Mouse (Mus musculus): Measurements from ENCODE around the gene Mmp23. TPM values are rescaled to one million over a fixed set of nuclear protein-coding genes. Genes with fewer than 3 reads are reported as not detected.
A peak's percentile ranks its signal among the peaks of the same experiment; 100 is the strongest.

Mmp23 gene
- polyA plus RNA-seq, 1 experiment from 2014 or later: 34.6 TPM

DNA sequence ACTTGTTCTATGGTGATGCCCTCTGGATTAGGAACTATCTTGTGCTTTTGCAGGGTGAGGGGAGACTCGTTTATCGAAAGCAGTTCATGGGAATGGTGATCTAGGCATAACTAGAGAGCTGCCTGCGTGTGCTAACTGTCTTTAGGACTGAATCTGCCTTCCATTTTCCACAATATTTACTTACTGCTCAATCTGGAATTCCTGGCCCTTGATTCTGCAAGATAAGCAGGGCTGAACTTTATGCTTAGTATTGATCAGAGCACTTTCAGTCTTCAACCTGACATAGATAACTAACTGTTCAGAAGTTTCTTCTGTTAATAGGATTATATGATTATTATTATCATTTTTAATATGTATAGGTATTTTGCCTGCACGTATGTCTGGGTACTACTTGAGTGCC, 48.1 kb downstream of the Mmp23 start:
- H3K27me3 ChIP-seq (ENCODE audit: insufficient read depth, poor library complexity, severe bottlenecking): no peaks in the 10 kb centered on the region
- H3K9me3 ChIP-seq: no peaks in the 10 kb centered on the region
- H3K4me3 ChIP-seq: no peak overlapping the region
- H3K36me3 ChIP-seq: peaks cover 44% of the 10 kb centered on the region
- no peak for DNase-seq (ENCODE audit: low spot score)
- WGBS: 88% methylated on average over 4 of the region's 4 CpGs
- H3K27ac ChIP-seq: no peak overlapping the region
- peaks cover 6% of the 10 kb centered on the region; the same call in 1 of the 2 replicates for H3K4me1 ChIP-seq

DNA sequence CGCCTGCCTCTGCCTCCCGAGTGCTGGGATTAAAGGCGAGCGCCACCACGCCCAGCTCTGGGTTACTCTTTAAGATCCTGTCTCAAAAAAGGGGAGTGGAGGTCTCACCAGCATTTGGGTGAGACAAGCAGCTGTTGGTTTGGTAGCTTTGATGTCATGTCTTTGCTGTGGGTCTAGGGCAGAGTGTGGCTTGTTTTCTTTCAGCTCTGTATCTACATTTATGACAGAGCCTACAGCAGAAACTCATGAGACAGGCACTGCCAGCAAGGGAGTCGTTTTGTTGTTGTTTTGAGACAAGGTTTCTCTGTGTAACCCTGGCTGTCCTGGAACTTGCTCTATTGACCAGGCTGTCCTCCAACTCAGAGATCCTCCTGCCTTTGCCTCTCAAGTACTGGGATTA, 49.4 kb downstream of the Mmp23 start:
- Histone ChIP-seq H3K4me1 (peaks cover 6% of the 10 kb centered on the region; the same call in 1 of the 2 replicates), H3K27me3 (ENCODE audit: insufficient read depth, poor library complexity, severe bottlenecking) (no peaks in the 10 kb centered on the region), H3K9me3 (no peaks in the 10 kb centered on the region), H3K36me3 (peaks cover 34% of the 10 kb centered on the region), H3K4me3 (no peak overlapping the region), H3K27ac (no peak overlapping the region)
- 89% methylated on average over 6 of the region's 6 CpGs for WGBS
- no peak for DNase-seq (ENCODE audit: low spot score)

DNA sequence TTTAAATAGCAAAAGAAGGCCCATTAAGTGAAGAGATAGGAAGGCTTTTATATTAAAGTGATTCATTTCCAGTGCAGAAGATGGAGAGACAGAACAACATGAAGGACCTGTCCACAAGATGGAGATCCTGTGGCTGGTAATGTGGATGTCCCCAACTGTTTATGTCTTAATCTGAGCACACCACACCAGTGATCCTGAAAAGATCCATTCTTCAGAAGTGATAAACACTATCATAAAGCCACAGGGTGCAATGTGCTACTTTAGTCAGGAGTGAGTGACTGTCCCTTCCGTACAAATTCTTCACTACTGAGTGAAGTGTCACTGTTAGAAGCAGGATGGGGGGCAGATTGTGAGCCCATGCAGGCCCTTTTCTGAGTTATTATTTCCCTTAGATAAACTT, 50.4 kb downstream of the Mmp23 start:
- no peak for DNase-seq (ENCODE audit: low spot score)
- peak overlapping the region; percentile 86 for H3K4me3 ChIP-seq
- H3K4me1 ChIP-seq: peaks cover 6% of the 10 kb centered on the region; the same call in 1 of the 2 replicates
- peaks cover 34% of the 10 kb centered on the region for H3K36me3 ChIP-seq
- no peaks in the 10 kb centered on the region for H3K27me3 ChIP-seq (ENCODE audit: insufficient read depth, poor library complexity, severe bottlenecking)
- 80% methylated on average over 1 of the region's 1 CpGs for WGBS
- no peaks in the 10 kb centered on the region for H3K9me3 ChIP-seq
- H3K27ac ChIP-seq: no peak overlapping the region

DNA sequence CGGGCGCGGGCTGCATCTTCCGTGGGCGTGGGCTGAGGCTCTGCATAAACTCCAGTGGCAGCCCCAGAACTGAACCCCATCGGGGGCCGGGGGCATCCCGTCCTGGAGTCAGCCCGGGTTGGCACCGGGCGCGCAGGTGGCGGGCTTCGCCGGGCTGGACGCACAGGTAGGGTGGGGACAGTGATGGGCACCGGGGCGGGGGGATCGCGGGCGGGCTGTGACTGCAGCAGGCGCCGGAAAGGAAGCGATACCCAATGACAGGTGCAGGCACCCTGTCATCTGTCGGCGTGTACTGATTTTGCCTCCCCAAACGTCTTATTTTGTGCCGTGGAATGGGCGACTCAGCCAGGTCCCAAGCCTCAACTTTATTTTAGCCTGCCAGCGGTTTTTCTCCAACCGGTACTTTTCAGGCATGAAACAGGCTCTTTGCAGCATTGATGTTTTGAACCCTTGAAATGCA, 51.2 kb downstream of the Mmp23 start:
- Histone ChIP-seq H3K9me3 (no peaks in the 10 kb centered on the region), H3K27ac (peak overlapping the region; percentile 100), H3K4me3 (peak overlapping the region; percentile 86), H3K36me3 (peaks cover 34% of the 10 kb centered on the region), H3K4me1 (peaks cover 6% of the 10 kb centered on the region; the same call in 1 of the 2 replicates), H3K27me3 (ENCODE audit: insufficient read depth, poor library complexity, severe bottlenecking) (no peaks in the 10 kb centered on the region)
- DNase-seq (ENCODE audit: low spot score): no peak
- WGBS: 1% methylated on average over 31 of the region's 31 CpGs

DNA sequence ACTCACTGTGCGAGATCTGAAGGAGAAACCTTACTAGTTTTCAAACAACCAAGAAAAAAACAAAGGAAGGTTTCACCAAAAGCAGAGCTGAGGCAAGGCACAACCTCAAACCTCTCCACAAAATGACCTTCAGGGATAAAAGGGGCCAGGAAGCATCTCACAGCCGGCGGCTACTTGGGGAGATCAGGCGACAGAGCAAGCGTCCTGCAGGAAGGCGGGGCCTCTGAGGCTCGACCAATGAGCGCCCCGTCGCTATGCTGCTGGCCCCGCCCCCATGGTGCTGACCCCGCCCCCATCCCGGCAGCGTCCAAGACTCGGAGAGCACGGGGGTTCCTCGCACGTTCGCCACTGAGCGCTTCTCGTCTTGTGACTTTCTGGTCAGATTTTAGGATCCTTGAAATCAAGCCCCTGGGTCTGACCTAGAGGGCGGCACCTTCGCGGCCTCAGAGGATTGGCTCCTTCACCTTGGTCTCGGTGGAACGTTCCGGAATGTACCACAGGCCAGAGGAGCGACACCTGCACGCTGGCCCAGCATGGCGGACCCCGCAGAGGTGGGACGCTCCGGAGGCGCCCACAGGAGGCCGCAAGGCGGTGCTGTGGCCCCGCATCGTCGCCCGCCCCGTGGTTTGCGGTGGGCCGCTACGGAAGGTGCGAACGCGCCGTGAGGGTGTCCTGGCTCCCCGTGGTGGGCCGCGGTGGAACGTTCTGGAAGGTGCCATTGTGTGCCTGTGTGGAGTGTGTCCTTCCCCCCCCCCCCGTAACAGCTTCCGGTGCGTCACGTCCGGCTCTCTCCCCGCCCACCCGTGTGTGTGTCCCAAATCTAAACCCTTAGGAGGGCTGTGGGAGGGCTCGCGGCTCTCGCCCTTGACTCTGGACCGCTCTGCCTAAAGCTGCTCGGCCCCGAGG, 51.8 kb downstream of the Mmp23 start, which contains the start of gene Slc35e2:
Gene Slc35e2 (plus strand): TSS at position 326 of the 906 bp plus-strand sequence.
- under 1% methylated on average over 64 of the region's 65 CpGs for WGBS
- Histone ChIP-seq H3K9me3 (no peaks in the 10 kb centered on the region), H3K4me3 (peak within 1 kb of the TSS; percentile 86), H3K27ac (peak within 1 kb of the TSS; percentile 100), H3K36me3 (peaks cover 28% of the 10 kb centered on the region), H3K27me3 (ENCODE audit: insufficient read depth, poor library complexity, severe bottlenecking) (no peaks in the 10 kb centered on the region), H3K4me1 (peaks cover 6% of the 10 kb centered on the region; the same call in 1 of the 2 replicates)
- peak; percentile 97 for DNase-seq (ENCODE audit: low spot score)

Other genes starting within 250 kb of the Mmp23 start
- 1.7 and 3.3 TPM in 2 replicates for gene Cfap74, start 244.2 kb downstream of the Mmp23 start, polyA plus RNA-seq (2016; fragmentation: Nextera tagmentation; extraction: Ambion mirVana)
- gene Tmem52, start 184.3 kb downstream of the Mmp23 start, polyA plus RNA-seq (2016; fragmentation: Nextera tagmentation; extraction: Ambion mirVana): not detected in 2 replicates
- gene Gnb1, start 162.0 kb downstream of the Mmp23 start, polyA plus RNA-seq (2016; fragmentation: Nextera tagmentation; extraction: Ambion mirVana): 416 and 440 TPM in 2 replicates
- gene Nadk, start 91.0 kb downstream of the Mmp23 start, polyA plus RNA-seq (2016; fragmentation: Nextera tagmentation; extraction: Ambion mirVana): 70.8 and 93.3 TPM in 2 replicates
- gene Slc35e2, start 52.0 kb downstream of the Mmp23 start, polyA plus RNA-seq (2016; fragmentation: Nextera tagmentation; extraction: Ambion mirVana): 8.4 and 9.5 TPM in 2 replicates
- gene Cdk11b, start 28.5 kb downstream of the Mmp23 start, polyA plus RNA-seq (2016; fragmentation: Nextera tagmentation; extraction: Ambion mirVana): 48.6 and 60.2 TPM in 2 replicates
- not detected in 2 replicates for gene Gm10563, start 8.0 kb downstream of the Mmp23 start, polyA plus RNA-seq (2016; fragmentation: Nextera tagmentation; extraction: Ambion mirVana)
- gene Mib2, start 15.8 kb upstream of the Mmp23 start, polyA plus RNA-seq (2016; fragmentation: Nextera tagmentation; extraction: Ambion mirVana): 15.4 and 16.8 TPM in 2 replicates
- 0.78 and 1.7 TPM in 2 replicates for gene Fndc10, start 41.0 kb upstream of the Mmp23 start, polyA plus RNA-seq (2016; fragmentation: Nextera tagmentation; extraction: Ambion mirVana)
- gene Ssu72, start 51.4 kb upstream of the Mmp23 start, polyA plus RNA-seq (2016; fragmentation: Nextera tagmentation; extraction: Ambion mirVana): 146 and 152 TPM in 2 replicates
- 0.38 and 0.54 TPM in 2 replicates for gene Tmem240, start 81.4 kb upstream of the Mmp23 start, polyA plus RNA-seq (2016; fragmentation: Nextera tagmentation; extraction: Ambion mirVana)
- gene Atad3a, start 107.7 kb upstream of the Mmp23 start, polyA plus RNA-seq (2016; fragmentation: Nextera tagmentation; extraction: Ambion mirVana): 133 and 147 TPM in 2 replicates
- 2.1 and 3.1 TPM in 2 replicates for gene Vwa1, start 121.3 kb upstream of the Mmp23 start, polyA plus RNA-seq (2016; fragmentation: Nextera tagmentation; extraction: Ambion mirVana)
- gene Tmem88b, start 132.5 kb upstream of the Mmp23 start, polyA plus RNA-seq (2016; fragmentation: Nextera tagmentation; extraction: Ambion mirVana): 2.1 and 4.7 TPM in 2 replicates
- gene Ankrd65, start 137.1 kb upstream of the Mmp23 start, polyA plus RNA-seq (2016; fragmentation: Nextera tagmentation; extraction: Ambion mirVana): not detected in 2 replicates
- 176 and 226 TPM in 2 replicates for gene Mrpl20, start 149.5 kb upstream of the Mmp23 start, polyA plus RNA-seq (2016; fragmentation: Nextera tagmentation; extraction: Ambion mirVana)
- gene Ccnl2, start 159.1 kb upstream of the Mmp23 start, polyA plus RNA-seq (2016; fragmentation: Nextera tagmentation; extraction: Ambion mirVana): 131 and 150 TPM in 2 replicates
- gene Aurkaip1, start 177.9 kb upstream of the Mmp23 start, polyA plus RNA-seq (2016; fragmentation: Nextera tagmentation; extraction: Ambion mirVana): 157 and 170 TPM in 2 replicates
- gene Mxra8, start 186.3 kb upstream of the Mmp23 start, polyA plus RNA-seq (2016; fragmentation: Nextera tagmentation; extraction: Ambion mirVana): 39.0 and 50.5 TPM in 2 replicates
- 2.8 and 3.6 TPM in 2 replicates for gene Dvl1, start 194.0 kb upstream of the Mmp23 start, polyA plus RNA-seq (2016; fragmentation: Nextera tagmentation; extraction: Ambion mirVana)
- gene Tas1r3, start 210.0 kb upstream of the Mmp23 start, polyA plus RNA-seq (2016; fragmentation: Nextera tagmentation; extraction: Ambion mirVana): 0.13 and 0.14 TPM in 2 replicates
- 14.0 and 16.2 TPM in 2 replicates for gene Cptp, start 216.1 kb upstream of the Mmp23 start, polyA plus RNA-seq (2016; fragmentation: Nextera tagmentation; extraction: Ambion mirVana)
- 52.1 and 73.9 TPM in 2 replicates for gene Ints11, start 216.2 kb upstream of the Mmp23 start, polyA plus RNA-seq (2016; fragmentation: Nextera tagmentation; extraction: Ambion mirVana)
- gene Pusl1, start 238.4 kb upstream of the Mmp23 start, polyA plus RNA-seq (2016; fragmentation: Nextera tagmentation; extraction: Ambion mirVana): 43.8 and 43.9 TPM in 2 replicates
- gene Acap3, start 238.4 kb upstream of the Mmp23 start, polyA plus RNA-seq (2016; fragmentation: Nextera tagmentation; extraction: Ambion mirVana): 12.3 and 13.3 TPM in 2 replicates

Measured in heart, embryonic 10.5 days (tissue).